Mouse (Mus musculus): ENCODE measurements around the gene Srsf3. TPM values are rescaled to one million over a fixed set of nuclear protein-coding genes. Genes with fewer than 3 reads are reported as not detected.
"Not testable (repeated sequence)": the region's sequence is repeated elsewhere in the genome, so short reads cannot be mapped to it uniquely, and the experiment has no call there.

Gene Srsf3
- total and polyA plus RNA-seq, 3 experiments = 171 to 687 (median 380) TPM

DNA sequence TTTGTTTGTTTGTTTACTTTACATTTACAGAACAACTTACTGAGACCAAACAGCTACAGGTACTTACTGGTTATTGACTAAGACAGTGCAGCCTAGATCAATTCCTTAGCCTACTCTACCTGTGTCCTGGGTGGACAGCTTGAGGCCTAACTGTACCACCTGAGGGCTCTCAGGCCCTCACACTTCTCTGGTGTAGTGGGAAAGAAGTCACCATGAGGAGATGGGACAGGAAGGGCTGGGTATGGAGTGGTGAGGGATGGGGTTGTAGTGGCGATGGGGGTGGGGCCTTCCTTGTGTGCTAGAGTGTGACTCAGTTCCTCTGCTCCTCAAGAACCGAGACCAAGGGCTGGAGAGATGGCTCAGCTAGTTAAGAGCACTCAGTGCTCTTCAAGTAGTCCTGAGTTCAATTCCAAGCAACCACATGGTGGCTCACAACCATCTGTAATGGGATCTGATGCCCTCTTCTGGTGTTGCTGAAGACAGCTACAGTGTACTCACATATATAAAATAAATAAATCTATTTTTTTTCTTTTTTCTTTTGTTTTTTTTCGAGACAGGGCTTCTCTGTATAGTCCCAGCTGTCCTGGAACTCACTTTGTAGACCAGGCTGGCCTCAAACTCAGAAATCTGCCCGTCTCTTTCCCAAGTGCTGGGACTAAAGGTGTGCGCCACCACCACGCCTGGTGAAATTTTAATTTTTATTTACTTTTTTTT, 1.9 kb upstream of the Srsf3 start:
- in situ Hi-C loops (cut with MboI; ENCODE audit: low pct_ligation_motif_present, low pct_unique_long_range_greater_than_20kb, low sequenced_read_pairs) = no loop called here
- no peak overlapping the region for H3K27ac ChIP-seq (ENCODE audit: insufficient read depth, low read depth)
- DNase-seq (ENCODE audit: extremely low read depth) = no peak

DNA sequence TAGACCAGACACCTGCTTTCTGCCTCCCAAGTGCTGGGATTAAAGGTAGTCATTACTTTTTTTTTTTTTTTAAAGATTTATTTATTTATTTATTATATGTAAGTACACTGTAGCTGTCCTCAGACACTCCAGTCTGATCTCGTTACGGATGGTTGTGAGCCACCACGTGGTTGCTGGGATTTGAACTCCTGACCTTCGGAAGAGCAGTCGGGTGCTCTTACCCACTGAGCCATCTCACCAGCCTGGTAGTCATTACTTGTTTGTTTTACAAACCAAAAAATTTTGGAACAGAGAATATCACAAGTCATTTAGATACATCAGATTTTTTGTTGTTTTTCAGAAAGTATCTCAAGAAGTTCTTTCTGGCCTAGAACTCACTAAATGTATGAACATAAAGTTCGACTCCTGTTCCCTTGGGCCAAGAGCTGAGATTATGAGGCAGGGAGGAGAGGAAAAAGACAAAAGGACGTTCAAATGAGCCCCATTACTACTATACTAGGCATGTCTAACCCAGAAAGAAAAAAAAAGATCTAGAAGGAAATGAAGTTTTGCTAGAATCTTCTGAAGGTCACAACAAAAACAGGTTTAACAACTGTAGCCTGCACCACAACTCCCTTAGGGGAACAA, 1.2 kb upstream of the Srsf3 start:
- H3K4me1 ChIP-seq (ENCODE audit: control insufficient read depth in 1 of 2, insufficient read depth in 2 of 2); dilution Hi-C loops (cut with MboI; ENCODE audit: extremely low pct_ligation_motif_present, extremely low pct_unique_long_range_greater_than_20kb, low sequenced_read_pairs); in situ Hi-C loops (cut with MboI; ENCODE audit: low pct_ligation_motif_present, low pct_unique_long_range_greater_than_20kb, low sequenced_read_pairs); DNase-seq (ENCODE audit: extremely low read depth); H3K27me3 ChIP-seq (replicated peaks); H3K9me3 ChIP-seq (replicated peaks; ENCODE audit: low read length): not testable (repeated sequence)
- H3K9ac ChIP-seq (ENCODE audit: insufficient read depth, low read depth) = peak overlapping the region; percentile 80
- peak overlapping the region; percentile 84 for H3K4me2 ChIP-seq (ENCODE audit: insufficient read depth, low read depth, poor library complexity, severe bottlenecking)
- H3K4me3 ChIP-seq (replicated peaks in 1 of 3; ENCODE audit: low read depth in 2 of 3, low read length in 2 of 3, poor library complexity in 1 of 3) = peak overlapping the region; percentile 69 to 76 (median 73)
- peak overlapping the region; percentile 91 for H3K27ac ChIP-seq (ENCODE audit: insufficient read depth, low read depth)
- H3K36me3 ChIP-seq (replicated peaks in 1 of 2; ENCODE audit: control insufficient read depth in 1 of 2, insufficient read depth in 1 of 2, low read length in 1 of 2) = peaks cover 0 to 11% of the 10 kb centered on the region in 2 experiments
- peaks cover 36% of the 10 kb centered on the region for H3K79me2 ChIP-seq (replicated peaks; ENCODE audit: control insufficient read depth, extremely low read depth, insufficient read depth, poor library complexity, severe bottlenecking)
- peak; percentile 88 for TF ChIP-seq TBP (conservative IDR thresholded peaks at IDR 0.05; ENCODE audit: low read depth, low read length)

More for the DNA sequence above, 1.9 kb upstream of the Srsf3 start:
- Histone ChIP-seq H3K4me3 (replicated peaks in 1 of 3; ENCODE audit: low read depth in 2 of 3, low read length in 2 of 3, poor library complexity in 1 of 3) (no peak overlapping the region), H3K4me2 (ENCODE audit: insufficient read depth, low read depth, poor library complexity, severe bottlenecking) (no peak overlapping the region), H3K9ac (ENCODE audit: insufficient read depth, low read depth) (no peak overlapping the region), H3K4me1 (ENCODE audit: control insufficient read depth in 1 of 2, insufficient read depth in 2 of 2) (peaks cover 0 to 4% of the 10 kb centered on the region in 2 experiments; a peak in 2 of 4 replicates), H3K79me2 (replicated peaks; ENCODE audit: control insufficient read depth, extremely low read depth, insufficient read depth, poor library complexity, severe bottlenecking) (peaks cover 29% of the 10 kb centered on the region), H3K36me3 (replicated peaks in 1 of 2; ENCODE audit: control insufficient read depth in 1 of 2, insufficient read depth in 1 of 2, low read length in 1 of 2) (peaks cover 0 to 10% of the 10 kb centered on the region in 2 experiments), H3K9me3 (replicated peaks; ENCODE audit: low read length) (no peaks in the 10 kb centered on the region), H3K27me3 (replicated peaks) (no peaks in the 10 kb centered on the region)
- dilution Hi-C loops (cut with MboI; ENCODE audit: extremely low pct_ligation_motif_present, extremely low pct_unique_long_range_greater_than_20kb, low sequenced_read_pairs) = no loop called here
- TF ChIP-seq CTCF (conservative IDR thresholded peaks at IDR 0.05 in 1 of 2, IDR thresholded peaks at IDR 0.05 in 1 of 2; ENCODE audit: low read depth in 2 of 2, low read length in 2 of 2) = peak in 1 of 2 experiments; percentile 55; a peak in 2 of 4 replicates
- TF ChIP-seq MYC (IDR thresholded peaks at IDR 0.05; ENCODE audit: low read depth, low read length) = 0 out of 2 replicates have a peak, but pooled peaks have one; percentile 46
- no peak for TF ChIP-seq MXI1 (IDR thresholded peaks at IDR 0.05; ENCODE audit: low read depth, low read length)

DNA sequence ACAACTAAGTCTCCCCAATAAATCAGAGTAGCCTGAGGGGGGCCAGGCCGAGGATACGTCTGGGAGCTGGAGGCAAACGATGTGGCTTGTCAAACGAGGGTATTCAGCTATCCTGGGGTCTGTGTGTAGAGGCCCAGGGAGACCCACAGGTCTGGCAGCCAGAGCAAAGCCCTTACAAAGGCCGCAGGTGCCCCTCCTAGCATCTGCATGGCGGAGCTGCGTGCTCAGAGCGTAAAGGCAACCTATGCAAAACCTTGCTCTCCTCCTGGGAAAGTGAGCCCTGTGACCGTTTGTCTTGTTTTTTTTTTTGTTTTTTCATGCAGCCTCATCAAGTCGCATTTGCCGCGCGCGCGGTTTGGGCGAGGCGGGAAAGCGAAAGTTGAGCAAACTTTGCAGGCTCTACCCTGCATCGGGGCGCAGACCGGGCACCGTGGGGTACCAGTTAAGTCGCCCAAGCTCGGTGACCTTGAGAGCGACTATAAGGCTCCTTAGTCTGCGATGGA, 606 bp upstream of the Srsf3 start:
- H3K9ac ChIP-seq (ENCODE audit: insufficient read depth, low read depth) = peak overlapping the region; percentile 80
- peaks cover 42% of the 10 kb centered on the region for H3K79me2 ChIP-seq (replicated peaks; ENCODE audit: control insufficient read depth, extremely low read depth, insufficient read depth, poor library complexity, severe bottlenecking)
- peak overlapping the region; percentile 84 for H3K4me2 ChIP-seq (ENCODE audit: insufficient read depth, low read depth, poor library complexity, severe bottlenecking)
- H3K9me3 ChIP-seq (replicated peaks; ENCODE audit: low read length) = no peaks in the 10 kb centered on the region
- in situ Hi-C loops (cut with MboI; ENCODE audit: low pct_ligation_motif_present, low pct_unique_long_range_greater_than_20kb, low sequenced_read_pairs) = no loop called here
- peak overlapping the region; percentile 91 for H3K27ac ChIP-seq (ENCODE audit: insufficient read depth, low read depth)
- H3K4me3 ChIP-seq (replicated peaks in 1 of 3; ENCODE audit: low read depth in 2 of 3, low read length in 2 of 3, poor library complexity in 1 of 3) = peak overlapping the region; percentile 69 to 76 (median 73)
- H3K36me3 ChIP-seq (replicated peaks in 1 of 2; ENCODE audit: control insufficient read depth in 1 of 2, insufficient read depth in 1 of 2, low read length in 1 of 2) = peaks cover 6 to 17% of the 10 kb centered on the region in 2 experiments
- dilution Hi-C loops (cut with MboI; ENCODE audit: extremely low pct_ligation_motif_present, extremely low pct_unique_long_range_greater_than_20kb, low sequenced_read_pairs) = no loop called here
- no peaks in the 10 kb centered on the region for H3K27me3 ChIP-seq (replicated peaks)
- H3K4me1 ChIP-seq (ENCODE audit: control insufficient read depth in 1 of 2, insufficient read depth in 2 of 2) = peaks cover 0 to 10% of the 10 kb centered on the region in 2 experiments; a peak in 2 of 4 replicates
- peak; percentile 70 for DNase-seq (ENCODE audit: extremely low read depth)
- TF ChIP-seq E2F4 (IDR thresholded peaks at IDR 0.05; ENCODE audit: insufficient replicate concordance, low read depth, low read length) (peak; percentile 78; the same call in 1 of the 2 replicates), USF1 (IDR thresholded peaks at IDR 0.05; ENCODE audit: low read depth, low read length) (no peak), MYC (IDR thresholded peaks at IDR 0.05; ENCODE audit: low read depth, low read length) (0 out of 2 replicates have a peak, but pooled peaks have one; percentile 19), ZNF384 (IDR thresholded peaks at IDR 0.05; ENCODE audit: low read depth, low read length) (peak; percentile 75), POLR2A (IDR thresholded peaks at IDR 0.05; ENCODE audit: low read depth, low read length) (peak; percentile 9; the same call in 1 of the 2 replicates), ZC3H11A (IDR thresholded peaks at IDR 0.05; ENCODE audit: low read depth, low read length) (no peak), SIN3A (IDR thresholded peaks at IDR 0.05; ENCODE audit: low read length) (no peak), ZMIZ1 (IDR thresholded peaks at IDR 0.05; ENCODE audit: low read depth, low read length) (no peak), USF2 (conservative IDR thresholded peaks at IDR 0.05; ENCODE audit: low read depth, low read length) (no peak), UBTF (IDR thresholded peaks at IDR 0.05; ENCODE audit: low read depth, low read length) (no peak), HCFC1 (IDR thresholded peaks at IDR 0.05; ENCODE audit: low read depth, low read length) (no peak), TBP (conservative IDR thresholded peaks at IDR 0.05; ENCODE audit: low read depth, low read length) (no peak), ELF1 (IDR thresholded peaks at IDR 0.05; ENCODE audit: low read depth, low read length) (no peak), JUND (conservative IDR thresholded peaks at IDR 0.05; ENCODE audit: low read depth, low read length) (no peak), MXI1 (IDR thresholded peaks at IDR 0.05; ENCODE audit: low read depth, low read length) (no peak), KAT2A (IDR thresholded peaks at IDR 0.05; ENCODE audit: insufficient replicate concordance, low read length) (no peak), MAFK (IDR thresholded peaks at IDR 0.05; ENCODE audit: insufficient replicate concordance, low read length) (no peak), MAX (IDR thresholded peaks at IDR 0.05; ENCODE audit: low read length) (no peak), GABPA (IDR thresholded peaks at IDR 0.05; ENCODE audit: insufficient replicate concordance, low read depth, low read length) (no peak), CHD1 (IDR thresholded peaks at IDR 0.05; ENCODE audit: low read depth, low read length) (peak; percentile 21; the same call in 1 of the 2 replicates), SMC3 (IDR thresholded peaks at IDR 0.05; ENCODE audit: low read depth, low read length) (no peak)
